Mouse (Mus musculus) skeletal muscle tissue, postnatal 0 days (tissue): ENCODE results near the gene Dag1. TPM values are rescaled to one million over a fixed set of nuclear protein-coding genes. Genes with fewer than 3 reads are reported as not detected.

ENCODE experiments used
- polyA plus RNA-seq: library from polyadenylated mRNA; unstranded; fragments of >200 nt; fragmentation: Nextera tagmentation; extraction: Ambion mirVana; gene quantifications from 2 replicates; pipeline ENCODE4 v1.2.1, GENCODE M21; 2015

Dag1 gene
- polyA plus RNA-seq = 160 and 165 TPM in 2 replicates

DNA sequence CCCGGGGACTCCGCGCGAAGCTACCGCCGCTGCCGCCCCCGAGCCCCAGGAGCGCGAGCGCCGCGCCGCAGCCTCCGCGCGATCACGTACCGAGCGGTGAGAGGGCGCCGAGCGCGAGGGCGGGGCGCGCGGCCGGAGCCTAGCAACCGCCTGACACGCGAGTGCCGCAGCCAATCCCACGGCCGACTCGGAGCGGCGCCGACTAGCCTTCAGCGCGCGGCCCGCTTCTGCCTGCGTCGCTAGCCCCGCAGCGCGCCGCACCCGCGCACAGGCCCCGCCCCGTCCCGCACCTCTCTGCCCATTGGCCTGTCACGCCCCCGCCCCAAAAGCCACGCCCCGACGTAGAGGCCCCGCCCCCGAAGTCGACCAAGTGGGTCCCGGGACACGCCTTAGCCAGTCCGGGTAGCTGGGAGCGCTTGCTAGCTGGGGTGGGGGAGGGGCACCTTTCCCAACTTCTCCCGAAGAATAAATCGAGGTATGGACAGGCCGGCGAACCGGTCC lies at the start of gene Dag1:
Dag1 (minus strand) TSS at position 269 of the 501 bp plus-strand sequence.

DNA sequence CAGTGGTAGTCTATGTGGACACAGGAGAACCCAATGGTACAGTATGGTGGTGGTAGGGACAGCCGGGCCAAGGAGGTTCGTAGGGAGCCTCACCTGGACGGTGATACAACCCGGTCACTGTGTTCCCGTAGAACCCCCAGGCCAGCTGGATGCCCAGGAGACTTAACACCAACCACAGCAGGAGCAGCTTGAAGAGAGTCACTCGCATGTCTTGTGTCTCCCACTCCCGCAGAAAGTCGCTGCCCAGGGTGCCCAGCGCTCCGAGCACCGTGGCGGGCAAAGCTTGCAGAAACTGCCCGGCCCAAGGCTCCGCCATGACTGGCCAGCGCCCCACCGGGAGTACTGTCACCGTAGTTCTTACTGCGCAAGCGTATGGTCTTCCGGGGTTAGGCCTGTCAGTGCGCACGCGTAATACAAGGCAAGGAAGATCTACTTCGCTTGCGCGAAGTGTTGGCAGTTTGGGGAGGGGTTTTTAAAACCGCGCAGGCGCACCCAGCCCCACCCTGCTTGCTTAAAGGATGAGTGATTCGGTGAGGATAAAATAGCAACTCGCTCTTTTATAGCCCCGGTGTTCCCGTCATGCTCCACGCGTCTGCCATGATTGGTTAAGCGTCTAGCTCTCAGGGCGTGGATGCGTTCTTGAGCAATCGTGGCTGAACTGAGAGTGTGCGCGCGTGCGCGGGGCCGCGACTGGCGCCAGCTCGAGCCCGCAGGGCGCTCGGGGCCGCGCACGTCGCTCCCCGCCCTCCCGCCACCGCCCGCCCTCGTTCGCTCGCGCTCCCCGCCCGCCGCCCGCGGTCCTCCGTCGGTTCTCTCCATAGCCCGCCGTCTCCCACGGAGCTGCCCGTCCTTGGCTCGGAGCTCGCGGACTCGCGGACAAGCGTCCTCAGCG lies 42.1 kb upstream of the Dag1 start, which contains the start of the genes Rhoa and Tcta:
Rhoa (plus strand) TSS at position 501 of the 892 bp plus-strand sequence.
Tcta (minus strand) TSS at position 532 of the 892 bp plus-strand sequence.

DNA sequence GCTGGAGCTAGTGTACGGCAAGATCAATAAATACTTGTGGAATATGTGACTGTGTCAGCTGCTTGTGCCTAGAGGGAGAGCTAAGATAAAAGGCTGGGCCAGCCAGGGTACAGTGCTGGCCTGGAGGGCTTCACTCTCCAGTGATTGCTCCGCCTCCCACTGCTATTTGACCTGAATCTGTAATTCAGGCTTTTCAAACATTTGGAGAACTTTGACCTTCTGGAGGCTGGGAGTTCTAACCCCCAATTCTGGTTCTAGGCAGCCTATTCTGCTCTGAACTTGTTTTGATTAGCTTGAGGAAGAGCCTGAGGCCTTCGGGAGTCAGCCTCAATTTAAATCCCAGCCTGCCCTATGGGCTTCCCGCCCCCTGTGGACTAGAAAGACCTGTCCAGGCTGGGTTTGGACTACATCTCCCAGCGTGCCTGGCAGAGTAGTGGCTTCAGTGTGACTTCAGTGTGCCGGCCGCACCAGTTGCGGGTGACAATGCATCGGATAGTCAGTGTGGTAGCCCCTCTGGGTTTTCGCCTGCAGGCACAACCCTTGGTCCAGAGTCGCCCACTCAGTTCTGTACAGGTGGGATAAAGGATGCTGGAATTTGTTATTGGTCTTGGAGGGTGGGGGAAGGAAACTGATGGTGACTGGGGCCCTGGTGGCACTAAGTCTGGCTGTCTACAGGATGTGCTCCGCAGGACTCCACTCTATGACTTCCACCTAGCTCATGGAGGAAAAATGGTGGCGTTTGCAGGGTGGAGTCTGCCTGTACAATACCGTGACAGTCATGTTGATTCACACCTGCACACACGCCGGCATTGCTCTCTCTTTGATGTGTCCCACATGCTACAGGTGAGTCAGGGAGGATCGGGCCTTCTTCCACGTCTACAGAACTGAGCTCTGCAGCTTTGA lies 32.9 kb upstream of the Dag1 start, which contains the start of gene Amt:
Amt (plus strand) TSS at position 401 of the 903 bp plus-strand sequence.

DNA sequence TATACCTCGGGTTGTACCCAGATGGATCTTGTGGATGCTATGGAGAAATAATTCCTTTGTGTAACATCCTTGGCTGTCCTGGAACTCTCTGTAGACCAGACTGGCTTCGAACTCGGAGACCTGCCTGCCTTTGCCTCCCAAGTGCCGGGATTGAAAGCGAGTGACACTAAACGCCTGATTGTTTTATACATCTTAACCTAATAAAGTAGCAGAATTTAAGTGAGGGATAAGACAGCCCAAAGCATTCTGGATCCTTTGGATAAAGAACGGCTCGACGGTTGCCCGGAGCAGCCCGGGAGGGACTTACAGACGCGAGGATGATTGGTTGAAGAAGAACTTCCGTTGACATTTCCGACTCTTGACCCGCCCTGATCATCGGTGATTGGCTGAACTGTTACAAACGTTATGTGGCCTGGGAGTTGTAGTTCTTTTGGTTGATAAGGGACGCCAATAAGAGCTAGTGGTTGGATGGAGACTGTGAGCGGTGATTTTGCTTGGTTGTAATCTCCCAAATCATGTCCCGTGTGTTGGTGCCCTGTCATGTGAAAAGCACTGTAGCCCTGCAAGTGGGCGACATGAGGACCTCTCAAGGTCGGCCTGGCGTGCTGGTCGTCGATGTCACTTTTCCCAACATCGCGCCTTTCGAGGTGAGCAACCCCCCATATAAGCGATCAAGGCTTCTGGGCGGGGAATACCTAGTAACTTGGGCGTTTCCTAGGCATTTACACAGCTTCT lies 26.4 kb upstream of the Dag1 start, which contains the start of gene Nicn1:
Nicn1 (plus strand) TSS at position 414 of the 735 bp plus-strand sequence.

DNA sequence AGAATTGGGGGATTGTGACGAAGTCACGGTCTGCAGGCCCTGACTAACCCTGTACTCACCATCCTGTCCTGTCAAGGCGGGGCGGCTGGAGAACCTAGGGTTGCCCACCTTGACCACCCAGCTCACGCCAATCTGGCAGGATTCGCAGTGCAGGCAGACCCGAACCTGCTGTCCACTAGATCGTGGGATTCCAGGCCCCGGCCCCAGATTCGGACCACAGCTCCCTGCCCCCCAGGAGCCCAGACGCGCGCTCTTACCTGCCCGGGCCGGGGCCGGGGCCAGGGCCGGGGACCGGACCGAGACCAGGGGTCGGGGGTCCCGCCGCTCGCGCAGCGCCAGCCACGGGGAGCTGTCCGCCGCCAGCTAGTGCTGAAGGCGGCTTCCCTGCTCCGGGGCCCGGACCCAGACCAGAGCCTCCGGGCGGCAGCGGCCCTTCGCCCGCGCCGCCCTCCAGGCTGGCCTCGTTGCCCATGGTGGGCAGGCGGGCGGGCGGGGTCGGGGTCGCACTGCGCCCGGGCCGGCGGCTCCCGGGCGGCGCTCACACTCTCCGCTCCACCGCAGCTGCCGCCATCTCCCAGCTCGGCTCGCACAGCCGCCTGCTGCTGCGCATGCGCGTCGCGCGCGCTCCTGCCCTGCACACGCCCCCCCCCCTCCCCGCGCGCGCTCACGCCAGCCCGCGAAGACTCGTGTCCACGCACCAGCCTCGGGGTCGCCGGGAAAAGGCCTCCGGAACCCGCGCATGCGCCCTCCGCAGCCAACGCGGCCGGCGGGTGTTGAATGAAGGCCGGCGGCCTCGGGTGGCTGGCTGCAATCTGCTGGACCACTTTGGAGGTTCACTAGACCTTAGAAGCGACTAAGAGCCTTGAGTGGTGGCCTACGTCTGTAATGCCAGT lies 73.7 kb downstream of the Dag1 start, which contains the start of gene Bsn:
Bsn (minus strand) TSS at position 598 of the 893 bp plus-strand sequence.

Other genes starting within 250 kb of the Dag1 start
- gene Gmppb, start 214.7 kb downstream of the Dag1 start, polyA plus RNA-seq = 14.2 and 16.8 TPM in 2 replicates
- gene Amigo3, start 210.8 kb downstream of the Dag1 start, polyA plus RNA-seq = 0.86 and 1.2 TPM in 2 replicates
- gene Mst1, start 183.5 kb downstream of the Dag1 start, polyA plus RNA-seq = 0.19 and 0.44 TPM in 2 replicates
- gene Rnf123, start 180.6 kb downstream of the Dag1 start, polyA plus RNA-seq = 24.1 and 31.9 TPM in 2 replicates
- gene Apeh, start 169.4 kb downstream of the Dag1 start, polyA plus RNA-seq = 25.7 and 28.6 TPM in 2 replicates
- gene Bsn, start 73.6 kb downstream of the Dag1 start, polyA plus RNA-seq = 0.12 and 0.13 TPM in 2 replicates
- 13.9 and 14.8 TPM in 2 replicates for gene Nicn1, start 26.5 kb upstream of the Dag1 start, polyA plus RNA-seq
- gene Amt, start 32.9 kb upstream of the Dag1 start, polyA plus RNA-seq = 2.1 and 2.4 TPM in 2 replicates
- 251 and 309 TPM in 2 replicates for gene Rhoa, start 42.2 kb upstream of the Dag1 start, polyA plus RNA-seq
- 43.3 and 45.6 TPM in 2 replicates for gene Tcta, start 42.2 kb upstream of the Dag1 start, polyA plus RNA-seq
- 242 and 328 TPM in 2 replicates for gene Gpx1, start 74.9 kb upstream of the Dag1 start, polyA plus RNA-seq
- gene Usp4, start 83.9 kb upstream of the Dag1 start, polyA plus RNA-seq = 42.4 and 44.9 TPM in 2 replicates
- 0.15 and 0.28 TPM in 2 replicates for gene 1700102P08Rik, start 128.8 kb upstream of the Dag1 start, polyA plus RNA-seq
- gene Ccdc36, start 164.5 kb upstream of the Dag1 start, polyA plus RNA-seq = 0.45 and 0.71 TPM in 2 replicates
- not detected in 2 replicates for gene BC048562, start 172.5 kb upstream of the Dag1 start, polyA plus RNA-seq
- gene Ccdc71, start 196.6 kb upstream of the Dag1 start, polyA plus RNA-seq = 22.3 and 24.9 TPM in 2 replicates
- gene Klhdc8b, start 197.6 kb upstream of the Dag1 start, polyA plus RNA-seq = 14.7 and 17.2 TPM in 2 replicates
- 34.7 and 41.0 TPM in 2 replicates for gene Lamb2, start 215.8 kb upstream of the Dag1 start, polyA plus RNA-seq
- gene Usp19, start 226.6 kb upstream of the Dag1 start, polyA plus RNA-seq = 38.7 and 43.0 TPM in 2 replicates
- 47.8 and 49.7 TPM in 2 replicates for gene Qars, start 243.7 kb upstream of the Dag1 start, polyA plus RNA-seq